Mouse (Mus musculus) intestine, postnatal 0 days (tissue): ENCODE measurements around the gene Flt3l. TPM values are rescaled to one million over a fixed set of nuclear protein-coding genes. Genes with fewer than 3 reads are reported as not detected.
"Not testable (repeated sequence)": the region's sequence is repeated elsewhere in the genome, so short reads cannot be mapped to it uniquely, and the experiment has no call there.

ENCODE experiments used
- ATAC-seq: fragments of 200-750 bp; cut with Nextera tagmentation; 2 replicates; pipeline ENCODE4 v1.8.0; 2017; ENCODE audit warnings: mild to moderate bottlenecking, moderate TSS enrichment, moderate library complexity
- H3K27ac ChIP-seq: fragments of 300-500 bp; sonication (generic); 2 replicates; pipeline ENCODE4 v1.5.1; 2014; ENCODE audit warnings: mild to moderate bottlenecking, low read depth, low read length, moderate library complexity
- H3K27me3 ChIP-seq: fragments of 300-500 bp; sonication (generic); replicated peaks from 2 replicates; pipeline ENCODE4 v1.6.1; 2014; ENCODE audit warnings: low read length, mixed read lengths; ENCODE audit not compliant: control insufficient read depth, insufficient read depth
- H3K36me3 ChIP-seq: fragments of 300-500 bp; sonication (generic); 2 replicates; pipeline ENCODE4 v1.6.1; 2014; ENCODE audit warnings: mild to moderate bottlenecking, moderate library complexity; ENCODE audit not compliant: control insufficient read depth, insufficient read depth
- H3K4me1 ChIP-seq: fragments of 300-500 bp; sonication (generic); replicated peaks from 2 replicates; pipeline ENCODE4 v1.6.1; 2014; ENCODE audit warnings: antibody characterized with exemption, low read length, mixed read lengths; ENCODE audit not compliant: control insufficient read depth, insufficient read depth
- H3K4me2 ChIP-seq: fragments of 300-500 bp; sonication (generic); replicated peaks from 2 replicates; pipeline ENCODE4 v1.6.1; 2014; ENCODE audit warnings: low read depth, mild to moderate bottlenecking, moderate library complexity
- H3K4me3 ChIP-seq: fragments of 300-500 bp; sonication (generic); 2 replicates; pipeline ENCODE4 v1.5.1; 2014; ENCODE audit warnings: low read depth, low read length
- H3K9ac ChIP-seq: fragments of 300-500 bp; sonication (generic); 2 replicates; pipeline ENCODE4 v1.6.1; 2014; ENCODE audit warnings: mild to moderate bottlenecking, low read depth, low read length
- H3K9me3 ChIP-seq: fragments of 300-500 bp; sonication (generic); 2 replicates; pipeline ENCODE4 v1.6.1; 2016; ENCODE audit warnings: mixed run types; ENCODE audit not compliant: control insufficient read depth
- CTCF ChIP-seq: sonication (generic); IDR thresholded peaks from 2 replicates; pipeline ENCODE4 v1.5.1; 2016; ENCODE audit warnings: low read depth, mild to moderate bottlenecking, control low read depth, antibody characterized with exemption, moderate library complexity
- WGBS: fragments of 180-500 bp; shearing (Covaris S2); extraction: QIAGEN DNeasy Blood & Tissue Kit; methylation state at CpG from one replicate; pipeline ENCODE4 v1.1.7; 2014; 5-methylcytosine and 5-hydroxymethylcytosine counted together
- polyA plus RNA-seq: library from polyadenylated mRNA; unstranded; fragments of >200 nt; fragmentation: Nextera tagmentation; extraction: Ambion mirVana; gene quantifications from 2 replicates; pipeline ENCODE4 v1.2.1, GENCODE M21; 2015

Gene Flt3l
- polyA plus RNA-seq, 1 experiment from 2014 or later: 2.7 TPM

GRCm38 (mm10) chr7:45098541-45099240 is 37.5 kb downstream of the Flt3l start:
- Histone ChIP-seq H3K9ac (no peak overlapping the region), H3K4me3 (0 out of 2 replicates have a peak overlapping the region, but pooled peaks have one; percentile 12), H3K4me2 (peak overlapping the region; percentile 67), H3K27ac (no peak overlapping the region), H3K9me3 (no peaks in the 10 kb centered on the region), H3K36me3 (peaks cover 43% of the 10 kb centered on the region), H3K4me1 (no peaks in the 10 kb centered on the region; the same call in 1 of the 2 replicates), H3K27me3 (no peaks in the 10 kb centered on the region)
- WGBS: 89% methylated on average over 8 of the region's 8 CpGs
- TF ChIP-seq CTCF: peak; percentile 63
- no peak for ATAC-seq

GRCm38 (mm10) chr7:45097479-45097878 is 38.8 kb downstream of the Flt3l start:
- H3K4me2 ChIP-seq: 0 out of 2 replicates have a peak overlapping the region, but pooled peaks have one; percentile 6
- WGBS: 42% methylated on average over 6 of the region's 6 CpGs
- H3K27me3 ChIP-seq: no peaks in the 10 kb centered on the region
- peaks cover 39% of the 10 kb centered on the region for H3K36me3 ChIP-seq
- TF ChIP-seq CTCF: no peak
- no peak for ATAC-seq
- H3K27ac ChIP-seq: no peak overlapping the region; the same call in 1 of the 2 replicates
- no peak overlapping the region for H3K4me3 ChIP-seq
- H3K9ac ChIP-seq: no peak overlapping the region
- H3K4me1 ChIP-seq: no peaks in the 10 kb centered on the region; the same call in 1 of the 2 replicates
- H3K9me3 ChIP-seq: no peaks in the 10 kb centered on the region

- ATAC-seq: not testable (repeated sequence)
Measured at GRCm38 (mm10) chr7:45095965-45096364, 40.3 kb downstream of the Flt3l start.

GRCm38 (mm10) chr7:45095367-45095766 is 40.9 kb downstream of the Flt3l start:
- Histone ChIP-seq H3K4me3 (no peak overlapping the region), H3K4me1 (no peaks in the 10 kb centered on the region), H3K27me3 (no peaks in the 10 kb centered on the region), H3K4me2 (no peak overlapping the region), H3K36me3 (peaks cover 29% of the 10 kb centered on the region), H3K9ac (no peak overlapping the region), H3K27ac (no peak overlapping the region), H3K9me3 (no peaks in the 10 kb centered on the region)
- 80% methylated on average over 6 of the region's 6 CpGs for WGBS
- ATAC-seq: no peak; the same call in 1 of the 2 replicates
- TF ChIP-seq CTCF: no peak

More at GRCm38 (mm10) chr7:45095965-45096364, 40.3 kb downstream of the Flt3l start:
- H3K27ac ChIP-seq, H3K4me1 ChIP-seq, H3K4me3 ChIP-seq, H3K4me2 ChIP-seq, H3K27me3 ChIP-seq, H3K9me3 ChIP-seq, H3K9ac ChIP-seq: not testable (repeated sequence)
- WGBS: 91% methylated on average over 14 of the region's 14 CpGs
- H3K36me3 ChIP-seq: peaks cover 29% of the 10 kb centered on the region

DNA sequence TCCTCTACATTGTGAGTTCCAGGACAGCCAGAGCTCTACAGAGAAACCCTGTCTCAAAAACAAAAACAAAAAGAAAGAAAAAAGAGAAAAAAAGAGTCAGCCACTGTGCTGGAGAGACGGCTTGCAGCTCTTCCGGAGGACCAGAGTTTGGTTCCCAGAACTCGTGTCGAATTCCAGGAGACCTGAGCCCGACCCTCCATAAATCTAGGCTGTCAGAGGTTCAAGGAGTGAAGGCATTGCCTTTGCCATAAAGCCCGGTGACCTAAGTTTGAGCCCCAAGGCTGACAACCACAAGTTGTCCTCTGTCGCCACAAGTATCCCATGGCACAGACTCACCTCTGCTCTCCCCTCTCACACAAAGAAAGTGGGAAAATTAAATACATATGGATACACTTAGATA is 42.1 kb downstream of the Flt3l start:
- Histone ChIP-seq H3K27me3 (no peaks in the 10 kb centered on the region), H3K4me3 (no peak overlapping the region), H3K4me2 (no peak overlapping the region), H3K9me3 (no peaks in the 10 kb centered on the region), H3K36me3 (peaks cover 29% of the 10 kb centered on the region), H3K9ac (no peak overlapping the region), H3K27ac (no peak overlapping the region), H3K4me1 (no peaks in the 10 kb centered on the region)
- WGBS: 45% methylated on average over 7 of the region's 7 CpGs
- TF ChIP-seq CTCF: no peak
- ATAC-seq: no peak

DNA sequence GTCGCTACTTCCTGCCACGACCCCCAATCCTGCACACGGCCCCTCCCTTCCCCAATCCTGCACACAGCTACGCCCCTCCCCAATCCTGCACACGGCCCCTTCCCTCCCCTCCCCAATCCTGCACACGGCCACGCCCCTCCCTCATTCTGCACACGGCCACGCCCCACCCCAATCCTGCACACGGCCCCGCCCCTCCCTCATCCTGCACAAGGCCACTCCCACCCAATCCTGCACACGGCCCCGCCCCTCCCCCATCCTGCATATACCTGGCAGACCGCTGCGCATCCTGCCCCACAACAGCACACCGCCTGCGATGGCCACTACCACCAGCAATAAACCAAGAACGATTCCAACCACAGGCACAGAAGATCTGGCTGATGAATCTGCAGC is 42.7 kb downstream of the Flt3l start:
- no peaks in the 10 kb centered on the region for H3K27me3 ChIP-seq
- no peak overlapping the region for H3K9ac ChIP-seq
- 0 out of 2 replicates have a peak overlapping the region, but pooled peaks have one; percentile 50 for H3K27ac ChIP-seq
- no peak overlapping the region for H3K4me3 ChIP-seq
- H3K36me3 ChIP-seq: peaks cover 32% of the 10 kb centered on the region
- no peaks in the 10 kb centered on the region for H3K9me3 ChIP-seq
- no peak overlapping the region for H3K4me2 ChIP-seq
- no peak for TF ChIP-seq CTCF
- H3K4me1 ChIP-seq: no peaks in the 10 kb centered on the region
- no peak for ATAC-seq
- WGBS: 40% methylated on average over 17 of the region's 18 CpGs
